Mouse (Mus musculus) left cerebral cortex, adult 8-10 months (tissue): Measurements from ENCODE around the gene 9130023H24Rik. TPM values are rescaled to one million over a fixed set of nuclear protein-coding genes. Genes with fewer than 3 reads are reported as not detected.
A peak's percentile ranks its signal among the peaks of the same experiment; 100 is the strongest.

Source experiments
- DNase-seq, 2 experiments: peaks; one replicate each; pipeline ENCODE4 v3.0.0; 2022; ENCODE audit warnings: low spot score in 2 of 2
- total RNA-seq, 4 experiments: library from RNA; stranded (reverse); gene quantifications; 2 replicates each; pipeline ENCODE4 v1.2.4; 2022

The 9130023H24Rik gene
- total RNA-seq, 4 experiments from 2014 or later = 3.9 to 5.0 (median 4.4) TPM

DNA sequence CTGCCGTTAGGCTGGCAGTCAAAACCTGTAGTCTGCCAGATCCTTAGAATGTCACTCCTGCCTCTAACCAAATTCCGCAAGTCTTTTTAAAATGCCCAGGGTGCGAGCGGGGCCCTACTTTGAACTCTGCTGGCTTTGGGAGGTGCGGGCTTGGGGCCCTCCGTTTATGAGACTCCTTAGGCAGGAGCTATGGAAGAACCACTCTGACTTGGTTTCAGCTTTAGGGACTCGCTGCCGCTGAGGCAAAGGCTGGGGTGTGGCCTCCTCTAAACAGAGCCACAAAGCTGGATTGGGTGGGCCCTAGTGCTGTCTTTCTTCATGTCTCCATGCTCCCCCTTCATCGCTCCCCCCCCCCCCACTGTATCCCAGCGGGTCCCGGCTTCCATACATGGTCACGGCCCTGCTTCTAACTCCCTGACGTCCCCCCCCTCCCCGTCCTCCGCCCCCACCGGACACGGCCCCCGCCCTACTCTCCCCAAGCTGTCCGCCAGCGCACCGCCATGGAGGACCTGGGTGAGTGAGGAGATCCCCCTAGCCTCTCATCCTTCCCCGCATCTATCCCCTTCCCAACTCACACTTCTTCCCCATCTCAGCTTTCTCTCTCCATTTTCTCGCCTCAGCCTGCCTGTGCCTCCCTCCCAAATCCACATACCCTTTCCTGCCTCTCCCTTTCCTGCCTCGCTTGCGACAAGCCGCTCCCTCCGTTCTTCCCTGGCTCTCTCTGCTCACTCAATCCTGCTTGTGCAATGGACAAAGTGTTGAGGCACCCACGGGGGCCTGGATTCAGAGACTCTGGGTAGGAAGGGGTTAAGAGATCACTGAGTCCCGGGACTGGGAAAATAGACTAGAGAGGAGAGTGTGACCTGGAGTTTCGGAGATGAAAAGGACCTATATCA is 8.9 kb upstream of the 9130023H24Rik start, which contains the start of gene Tgfb1i1:
Tgfb1i1 (plus strand) TSS at position 317 of the 896 bp plus-strand sequence.
- DNase-seq = peak in 1 of 2 experiments; percentile 33

DNA sequence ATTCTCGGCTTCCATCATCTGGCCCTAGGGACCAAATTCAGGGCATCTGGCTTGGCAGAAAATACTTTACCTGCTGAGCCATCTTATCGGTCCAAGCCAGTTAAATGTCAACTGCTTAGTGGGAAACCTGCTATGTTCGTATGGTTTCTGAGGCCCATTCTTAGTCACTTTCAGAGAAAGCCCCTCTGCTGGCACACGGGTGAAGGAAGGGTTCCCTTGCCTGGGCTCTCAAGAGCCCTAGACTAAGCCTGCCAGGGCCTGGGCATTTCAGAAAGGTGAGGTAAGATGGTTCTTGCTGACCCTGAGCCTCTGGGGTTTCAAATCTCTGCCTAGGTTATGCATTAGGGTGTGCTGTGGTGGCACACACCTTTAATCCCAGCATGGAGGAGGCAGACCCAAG is 7.7 kb upstream of the 9130023H24Rik start:
- no peak for DNase-seq

DNA sequence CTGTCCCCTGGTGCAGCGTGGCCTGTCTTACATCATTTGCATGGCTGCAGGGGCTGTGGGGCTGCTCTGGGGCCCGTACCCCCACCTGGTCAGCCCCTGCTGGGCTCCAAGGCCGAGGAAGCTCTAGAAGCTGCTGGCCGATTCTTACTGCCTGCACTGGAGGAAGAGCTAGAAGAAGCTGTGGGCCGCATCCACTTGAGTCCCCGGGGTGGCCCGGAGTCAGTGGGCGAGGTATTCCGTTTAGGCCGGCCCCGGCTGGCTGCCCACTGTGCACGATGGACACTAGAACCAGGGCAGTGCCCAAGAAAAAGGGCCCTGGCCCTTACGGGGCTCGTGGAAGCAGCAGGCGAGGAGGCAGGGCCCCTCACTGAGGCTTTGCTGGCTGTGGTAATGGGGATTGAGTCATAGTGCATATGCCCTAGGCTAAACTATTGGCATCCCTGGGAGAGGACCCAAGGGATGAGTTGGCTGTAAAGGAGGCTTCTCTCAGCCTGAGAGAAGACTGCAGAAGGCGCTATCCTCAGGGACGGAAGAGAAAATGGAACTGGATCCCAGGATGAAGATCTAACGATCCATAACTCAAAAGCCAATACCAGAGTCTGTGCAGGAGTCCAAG is 6.7 kb upstream of the 9130023H24Rik start:
- DNase-seq = no peak

DNA sequence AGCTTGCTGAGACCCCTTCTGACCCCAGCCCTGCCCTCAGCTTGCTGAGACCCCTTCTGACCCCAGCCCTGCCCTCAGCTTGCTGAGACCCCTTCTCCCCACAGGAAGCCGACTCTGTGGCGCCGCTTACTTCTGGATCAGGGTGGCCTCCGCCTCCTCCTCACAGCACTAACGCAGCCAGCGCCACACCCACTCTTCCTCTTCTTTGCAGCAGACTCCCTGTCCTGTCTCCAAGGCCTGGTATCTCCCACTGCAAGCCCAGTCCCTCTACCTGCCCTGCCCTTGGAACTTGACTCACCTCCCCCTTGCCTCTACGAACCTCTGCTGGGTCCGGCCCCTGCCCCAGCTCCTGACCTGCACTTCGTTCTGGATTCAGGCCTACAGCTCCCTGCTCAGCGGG is 6.1 kb upstream of the 9130023H24Rik start:
- no peak for DNase-seq

GRCm38 (mm10) chr7:128242331-128242730 is 4.5 kb upstream of the 9130023H24Rik start:
- DNase-seq = no peak

- DNase-seq = no peak
These were observed 2.4 kb upstream of the 9130023H24Rik start for GRCm38 (mm10) chr7:128240131-128240784.

DNA sequence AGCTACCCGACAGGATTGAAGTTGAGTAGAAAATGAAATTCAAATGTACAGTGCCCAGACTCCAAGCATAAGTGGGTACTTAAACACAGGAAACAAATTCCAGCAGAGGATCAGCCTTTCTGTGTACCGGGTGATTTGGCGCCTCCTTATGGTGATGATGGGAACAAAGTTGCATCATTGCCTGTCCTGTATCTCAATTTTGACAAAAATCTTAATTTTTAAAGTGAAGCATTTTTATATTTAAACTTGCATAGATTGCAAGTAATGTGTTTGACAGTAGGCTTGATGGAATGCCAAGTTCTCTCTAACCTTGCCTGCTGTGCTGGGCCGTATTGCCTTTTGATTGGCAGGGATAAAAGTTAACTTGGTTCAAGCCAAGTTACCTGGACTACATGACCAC is 1.2 kb upstream of the 9130023H24Rik start:
- DNase-seq = no peak

- DNase-seq = no peak
These were observed 271 bp downstream of the 9130023H24Rik start for GRCm38 (mm10) chr7:128237593-128237926.

DNA sequence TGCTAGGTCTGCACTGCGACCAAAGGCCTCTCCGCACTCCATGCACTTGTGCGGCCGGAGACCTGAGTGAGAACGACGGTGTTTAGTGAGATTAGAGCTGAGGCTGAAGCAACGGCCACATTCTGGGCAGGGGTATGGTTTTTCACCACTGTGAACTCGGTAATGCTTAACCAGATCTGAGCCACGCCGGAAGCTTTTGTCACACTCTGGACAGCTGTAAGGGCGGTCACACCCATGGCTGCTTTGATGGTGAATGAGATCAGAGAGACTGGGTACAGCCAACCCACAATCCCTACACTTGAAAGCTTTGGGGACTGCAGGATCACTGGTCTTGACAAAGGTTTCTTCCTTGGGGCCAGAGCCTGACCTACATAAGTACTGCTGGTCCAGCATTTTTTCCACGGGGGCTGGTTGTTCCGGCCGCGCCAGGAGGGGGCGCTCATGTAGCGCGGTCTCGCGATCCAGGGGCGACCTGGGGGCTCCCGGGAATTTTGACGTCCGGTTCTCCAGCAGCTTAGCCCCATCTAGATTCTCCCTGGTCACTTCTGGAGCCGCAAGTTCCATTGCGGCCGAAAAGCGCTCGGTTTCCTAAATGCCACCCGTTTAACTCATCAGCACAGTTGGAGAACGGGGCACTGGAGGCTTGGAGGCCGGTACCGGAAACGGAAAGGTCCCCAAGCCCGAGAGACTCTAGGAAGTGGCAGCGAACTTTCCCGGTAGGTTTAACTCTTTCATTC is 807 bp downstream of the 9130023H24Rik start, which contains the start of gene Armc5:
Armc5 (plus strand) TSS at position 487 of the 737 bp plus-strand sequence.
- DNase-seq = peak; percentile 72 to 85

DNA sequence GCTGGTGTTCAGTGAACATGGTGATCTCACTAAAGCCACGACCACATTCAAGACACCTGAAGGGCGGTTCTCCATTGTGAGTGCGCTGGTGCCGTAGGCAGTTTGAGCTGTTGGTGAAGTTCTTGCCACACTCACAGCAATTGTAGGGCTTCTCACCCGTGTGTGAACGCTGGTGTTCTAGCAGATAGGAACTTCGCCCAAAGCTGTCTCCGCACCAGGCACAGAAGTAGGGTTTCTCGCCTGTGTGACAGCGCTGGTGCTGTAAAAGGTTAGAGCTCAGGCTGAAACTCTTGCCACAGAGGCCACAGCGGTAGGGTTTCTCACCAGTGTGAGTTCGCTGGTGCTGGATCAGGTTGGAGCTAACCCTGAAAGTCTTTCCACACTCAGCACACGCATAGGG is 1.4 kb downstream of the 9130023H24Rik start:
- no peak for DNase-seq

GRCm38 (mm10) chr7:128235481-128235880 is 2.4 kb downstream of the 9130023H24Rik start:
- no peak for DNase-seq

DNA sequence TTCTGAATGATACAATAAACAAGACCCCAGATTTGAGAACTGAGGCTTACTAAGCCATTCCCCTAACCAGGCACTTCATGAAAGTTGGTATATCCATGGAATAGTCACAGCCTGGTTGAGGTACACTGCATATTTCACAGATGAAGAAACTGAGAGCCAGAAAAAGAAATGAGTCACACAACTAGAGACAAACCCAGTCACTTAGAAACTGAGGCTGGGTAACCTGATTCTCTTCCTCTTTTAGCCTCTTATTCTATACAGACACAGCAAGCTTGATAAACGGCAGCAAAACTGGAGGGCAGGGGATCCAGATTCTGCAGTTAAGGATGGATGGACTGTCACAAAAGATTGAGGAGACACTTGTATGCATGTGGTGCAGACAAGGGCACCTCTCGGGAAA is 3.0 kb downstream of the 9130023H24Rik start:
- DNase-seq = no peak

DNA sequence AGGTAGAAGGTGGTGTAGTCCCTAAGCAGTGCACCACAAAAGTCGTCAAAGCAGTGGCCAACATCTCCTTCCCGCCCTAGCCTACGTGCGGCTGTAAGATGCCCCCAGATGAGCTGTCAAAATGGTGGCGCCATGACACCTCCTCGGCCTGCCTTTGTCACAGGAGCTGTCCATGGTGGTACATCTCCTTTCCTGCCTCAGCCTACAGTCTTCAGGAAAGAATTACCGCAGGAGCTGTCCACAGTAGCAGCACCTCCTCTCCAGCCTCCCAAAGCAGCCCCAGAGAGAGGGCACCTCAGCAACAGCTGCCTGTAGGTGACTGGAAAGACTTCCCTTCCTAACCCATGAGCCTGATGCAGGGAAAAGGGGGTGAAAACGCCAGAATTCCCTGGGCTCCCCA is 6.1 kb downstream of the 9130023H24Rik start:
- DNase-seq = no peak

- DNase-seq = no peak
These were observed 16.9 kb downstream of the 9130023H24Rik start for GRCm38 (mm10) chr7:128220936-128221335.

- no peak for DNase-seq
These were observed 17.9 kb downstream of the 9130023H24Rik start for GRCm38 (mm10) chr7:128219952-128220351.

GRCm38 (mm10) chr7:128209826-128210225 is 28.0 kb downstream of the 9130023H24Rik start:
- no peak for DNase-seq

DNA sequence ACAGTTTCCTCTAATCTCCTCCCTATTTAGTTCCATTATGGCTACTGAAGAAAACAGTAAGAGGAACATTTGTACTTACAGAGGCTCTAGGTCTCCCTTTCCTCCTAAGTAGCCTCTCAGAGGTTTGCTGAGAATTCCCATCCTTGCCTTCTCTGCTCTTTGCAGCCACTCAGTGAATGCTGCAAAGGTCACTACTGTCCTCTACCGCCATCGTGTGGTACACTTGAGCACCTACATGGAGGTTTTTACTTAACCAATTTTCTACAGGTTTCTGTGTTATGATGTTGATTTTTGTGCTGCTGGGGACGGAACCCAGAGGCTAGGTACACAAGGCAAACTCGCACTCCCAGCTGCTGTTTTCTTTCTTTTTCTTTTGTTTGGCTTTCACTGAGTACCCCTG is 29.6 kb downstream of the 9130023H24Rik start:
- DNase-seq = no peak

GRCm38 (mm10) chr7:128206152-128206551 is 31.7 kb downstream of the 9130023H24Rik start, which contains the start of gene Cox6a2:
TSS of gene Cox6a2 (minus strand) at chr7:128206387.
- DNase-seq = no peak

DNA sequence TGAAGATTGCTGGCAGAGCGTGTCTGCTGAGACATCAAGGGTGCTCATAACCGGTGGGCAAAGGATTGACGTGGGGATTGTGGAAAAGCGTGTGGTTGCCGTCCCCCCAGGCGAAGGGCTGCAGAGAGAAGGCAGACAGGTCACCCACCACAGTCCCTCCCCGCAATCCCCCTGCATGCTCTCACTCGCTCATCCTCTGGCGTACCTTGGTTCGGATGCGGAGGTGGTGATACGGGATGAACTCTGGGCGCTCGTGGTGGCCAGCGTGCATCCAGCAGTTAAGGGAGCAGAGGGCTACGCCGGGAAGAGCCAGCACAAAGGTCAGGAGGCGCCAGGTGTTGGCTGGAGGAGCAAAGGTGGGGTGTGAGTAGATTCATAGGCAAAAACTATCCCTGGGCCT is 32.1 kb downstream of the 9130023H24Rik start:
- no peak for DNase-seq

GRCm38 (mm10) chr7:128204179-128204578 is 33.7 kb downstream of the 9130023H24Rik start:
- no peak for DNase-seq

GRCm38 (mm10) chr7:128203071-128203470 is 34.8 kb downstream of the 9130023H24Rik start:
- DNase-seq = no peak
